Mouse (Mus musculus) 416B (cell line): ENCODE results near the gene Gpatch2l.

Experiments
- DNase-seq: peaks from one replicate; pipeline ENCODE4 v3.0.0; 2011; ENCODE audit warnings: low read depth

Gene Gpatch2l

DNA sequence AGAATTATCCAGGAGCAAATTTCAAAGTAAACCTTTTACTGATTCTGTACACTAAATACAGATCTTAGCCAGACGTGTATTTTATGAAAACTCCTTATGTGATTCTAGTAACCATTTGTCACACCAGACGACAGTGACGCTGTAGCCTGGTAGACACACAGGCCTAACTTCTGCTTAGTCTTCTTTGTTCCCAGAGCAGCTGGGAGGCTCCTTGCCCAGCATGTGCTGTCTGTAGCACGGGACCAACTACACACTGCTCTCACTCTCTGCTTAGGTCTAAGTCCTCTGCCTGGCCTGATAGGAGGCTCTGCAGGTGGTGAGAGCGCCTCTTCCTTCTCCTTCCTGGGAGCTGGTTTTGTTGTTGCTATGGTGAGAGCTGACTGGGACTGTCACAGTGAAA lies 35.2 kb downstream of the Gpatch2l start:
- no peak for DNase-seq

DNA sequence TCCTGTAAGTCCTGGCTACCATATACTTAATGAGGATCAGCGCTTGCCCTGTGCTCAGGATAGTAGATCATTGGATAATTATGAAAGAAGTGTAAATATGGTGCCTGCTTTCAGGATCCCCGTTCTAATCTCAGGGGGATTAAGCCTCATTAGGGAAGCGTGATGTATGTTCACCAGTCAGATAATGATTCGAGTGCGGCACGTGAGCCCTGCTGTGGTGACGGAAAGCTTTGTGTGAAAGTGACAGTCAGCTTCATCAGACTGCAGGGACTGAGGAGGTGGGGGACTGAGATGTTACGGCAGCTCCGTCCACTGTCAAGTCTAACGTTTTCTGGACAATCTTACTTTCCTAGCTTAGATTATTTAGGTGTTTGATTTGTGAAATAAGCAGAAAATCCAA lies 38.3 kb downstream of the Gpatch2l start:
- no peak for DNase-seq

DNA sequence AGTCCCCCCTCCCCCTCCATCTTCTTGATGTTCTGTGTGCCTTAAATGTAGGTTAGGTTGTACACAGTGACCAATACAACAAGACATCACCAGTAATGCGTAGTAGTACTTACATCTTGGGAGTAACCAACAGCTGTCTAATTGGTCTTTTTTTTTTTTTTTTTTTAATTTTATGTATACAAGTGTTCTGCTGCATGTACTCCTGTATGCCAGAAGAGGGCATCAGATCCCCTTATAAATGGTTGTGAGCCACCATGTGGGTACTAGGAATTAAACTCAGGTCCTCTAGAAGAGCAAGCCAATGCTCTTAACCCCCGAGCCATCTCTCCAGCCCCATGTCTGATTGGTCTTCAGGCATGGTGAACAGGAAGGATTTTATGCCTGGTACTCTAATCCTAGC lies 44.0 kb downstream of the Gpatch2l start:
- DNase-seq: peak; percentile 5

DNA sequence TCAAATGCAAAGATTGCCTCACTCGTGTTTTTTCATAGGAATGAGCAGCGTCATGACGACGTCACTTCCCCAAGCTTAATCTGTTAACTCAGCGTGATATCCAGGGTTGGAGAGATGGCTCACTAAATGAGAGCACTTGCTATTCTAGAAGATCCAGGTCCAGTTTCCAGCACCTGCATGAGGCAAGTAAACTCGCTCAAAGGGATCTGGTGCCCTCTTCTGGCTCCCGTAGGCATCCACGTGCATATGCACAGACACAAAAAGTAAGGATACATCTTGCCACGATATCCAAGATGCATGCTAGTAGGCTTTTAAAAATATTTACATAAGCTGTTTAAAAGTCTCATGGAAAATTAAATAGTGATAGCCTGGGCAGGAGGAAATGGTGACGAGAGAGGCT lies 55.8 kb downstream of the Gpatch2l start:
- peak; percentile 36 for DNase-seq

DNA sequence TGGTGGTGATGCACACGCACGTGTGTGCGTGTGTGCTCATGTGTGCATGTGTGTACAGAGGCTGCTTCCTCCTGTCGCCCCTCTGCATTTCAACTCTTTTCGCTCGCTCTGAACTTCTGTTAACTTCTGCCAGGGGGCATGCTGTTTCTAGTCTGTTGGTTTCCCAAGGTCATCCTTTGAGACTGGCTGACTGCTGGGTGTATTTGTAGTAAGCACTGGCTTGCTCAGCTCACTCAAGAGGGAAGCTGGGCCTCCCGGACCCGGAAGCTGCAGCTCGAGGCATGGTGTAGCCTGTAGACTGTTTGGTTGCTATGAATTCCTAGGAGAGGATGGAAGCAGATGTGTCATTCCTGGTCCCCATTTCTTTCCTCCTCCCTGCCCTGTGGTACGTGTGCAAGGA lies 61.3 kb downstream of the Gpatch2l start:
- DNase-seq: no peak

DNA sequence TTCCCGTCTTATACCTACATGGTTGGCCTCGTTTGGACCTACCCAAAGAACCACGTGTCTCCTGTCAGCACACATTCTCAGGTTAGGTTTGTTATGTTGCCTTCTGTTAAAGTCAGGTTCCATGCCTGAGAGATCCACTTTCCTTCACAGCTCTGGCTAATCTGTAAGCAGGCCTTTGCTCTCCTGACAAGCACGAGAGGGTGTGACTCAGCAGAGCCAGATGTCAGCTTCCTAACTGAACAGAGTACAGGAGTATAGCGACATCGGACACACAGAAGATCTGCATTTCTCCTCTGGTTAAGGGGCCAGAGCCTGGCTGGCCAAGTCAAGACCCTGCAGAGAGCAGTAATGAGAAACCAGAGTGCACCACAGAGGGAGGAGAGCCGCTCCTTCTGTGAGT lies 63.4 kb downstream of the Gpatch2l start:
- DNase-seq: no peak

DNA sequence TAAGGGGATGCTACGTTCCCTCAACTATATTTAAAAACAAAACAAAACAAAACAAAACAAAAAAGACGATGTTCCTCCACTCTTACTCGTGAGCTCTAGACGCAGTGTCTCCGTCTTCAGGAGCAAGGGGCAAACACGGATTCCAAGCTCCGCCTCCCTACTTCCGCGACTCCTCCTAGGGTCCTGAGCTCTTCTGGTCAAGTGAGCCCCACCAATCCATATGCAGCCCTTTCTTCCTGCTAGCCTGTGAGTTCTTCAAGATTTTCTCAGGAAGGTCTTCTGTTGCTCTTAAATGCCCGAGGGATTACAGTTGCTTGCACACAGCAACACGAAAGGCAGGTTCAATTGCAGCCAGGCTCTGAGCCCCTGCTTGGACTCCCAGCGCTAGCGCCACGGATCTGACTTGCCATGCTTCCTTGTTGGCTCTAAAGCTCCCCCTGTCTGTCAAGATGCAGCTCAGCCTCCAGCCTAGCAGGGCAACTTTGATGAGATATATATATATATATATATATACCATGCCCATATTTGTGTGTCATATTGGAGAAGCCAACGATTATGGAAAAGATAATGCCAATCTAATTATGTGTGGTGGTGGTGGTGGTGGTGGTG lies 64.1 kb downstream of the Gpatch2l start:
- peak; percentile 9 for DNase-seq

DNA sequence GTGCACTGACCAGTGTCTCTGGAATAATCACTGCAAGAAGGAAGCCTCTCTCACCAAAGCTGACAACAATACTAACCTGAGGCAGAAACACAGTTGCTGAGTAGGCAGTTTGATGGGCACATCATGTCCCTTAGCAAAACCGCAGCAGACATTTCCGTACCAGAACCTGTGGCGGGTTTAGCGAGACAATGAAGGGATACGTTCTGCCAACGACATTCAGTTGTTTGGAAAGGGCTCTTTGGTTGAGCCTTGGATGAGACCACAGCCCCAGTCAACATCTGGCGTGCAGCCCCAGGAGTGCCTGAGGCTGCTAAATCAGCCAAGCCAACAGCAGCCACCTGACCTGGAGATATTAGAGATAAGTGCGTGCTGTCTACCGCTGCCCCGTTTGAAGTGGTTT lies 67.8 kb downstream of the Gpatch2l start:
- no peak for DNase-seq

DNA sequence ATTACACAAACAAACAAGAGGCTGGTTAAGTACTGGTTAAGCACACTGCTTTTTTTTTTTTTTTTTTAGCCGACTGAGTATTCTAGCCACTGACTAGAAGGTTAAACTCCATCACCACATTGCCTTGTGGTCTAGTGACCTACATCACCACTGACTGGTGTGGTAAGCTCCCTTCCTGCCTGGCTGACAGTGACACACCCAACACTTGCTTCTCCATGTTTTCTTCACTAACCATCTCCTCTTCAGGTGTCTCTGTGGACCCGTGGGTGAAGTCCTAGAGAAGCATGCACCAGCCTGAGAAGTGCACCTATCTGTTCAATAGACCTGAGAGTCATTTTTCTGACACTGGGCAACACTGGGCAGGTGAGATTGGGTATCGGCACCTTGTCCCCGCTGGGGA lies 68.2 kb downstream of the Gpatch2l start:
- peak; percentile 45 for DNase-seq

DNA sequence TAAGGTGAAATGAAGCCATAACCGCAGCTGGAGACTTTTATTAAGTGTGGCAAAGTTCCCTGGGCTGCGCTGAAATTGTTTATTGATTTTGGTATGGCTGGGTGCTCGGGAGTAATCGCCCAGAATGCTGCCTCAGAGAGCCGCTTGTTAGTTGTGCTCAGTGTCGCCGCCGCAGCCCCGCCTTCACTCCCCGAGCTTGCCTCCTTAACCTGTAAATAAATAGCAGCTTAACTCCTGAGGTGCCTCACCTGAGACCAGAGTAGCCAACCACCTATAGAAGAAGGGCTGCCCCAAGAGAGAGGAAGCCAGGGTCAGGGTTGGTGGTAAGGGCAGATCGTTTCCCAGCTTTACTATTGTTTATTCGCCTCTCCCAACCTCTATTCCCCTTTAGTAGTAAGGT lies 79.0 kb downstream of the Gpatch2l start:
- DNase-seq: no peak

DNA sequence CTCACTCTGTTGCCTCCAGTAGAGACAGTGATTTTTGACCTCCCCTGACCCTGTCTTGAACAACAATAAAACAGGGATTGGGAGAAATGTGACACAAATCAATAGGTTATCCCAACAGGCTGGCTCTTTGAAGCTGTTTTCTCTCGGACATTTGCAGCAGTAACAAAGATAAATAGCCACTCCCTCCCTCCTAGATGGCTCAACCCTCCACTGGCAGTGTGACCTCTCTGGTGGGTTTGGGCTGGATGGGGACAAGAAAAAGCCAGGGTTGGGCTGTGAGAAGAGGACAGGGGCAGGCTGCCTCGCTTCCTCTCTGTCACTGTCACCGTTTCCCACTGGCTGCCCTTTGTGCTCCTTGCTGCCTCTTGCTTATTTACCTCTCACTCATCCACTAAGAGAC lies 82.6 kb downstream of the Gpatch2l start:
- DNase-seq: no peak

DNA sequence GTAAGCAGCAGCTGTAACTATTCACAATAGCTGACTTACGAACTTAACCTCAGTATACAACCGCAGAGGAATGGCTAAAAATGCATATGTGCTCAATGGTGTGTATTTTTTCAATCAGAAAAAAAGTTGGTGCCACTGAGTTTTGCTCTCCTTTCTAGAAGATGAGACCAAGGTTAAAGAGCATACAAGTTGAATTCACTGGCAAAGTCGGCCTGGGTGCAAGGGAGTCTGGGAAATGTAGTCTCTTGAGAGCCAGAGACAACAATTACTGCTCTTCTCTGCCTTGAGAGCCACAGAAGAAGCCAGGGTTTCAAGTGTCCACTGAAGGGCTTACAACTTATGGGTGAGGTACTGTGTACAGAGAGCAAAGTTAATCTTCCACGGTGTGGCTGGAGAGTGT lies 88.2 kb downstream of the Gpatch2l start:
- no peak for DNase-seq

DNA sequence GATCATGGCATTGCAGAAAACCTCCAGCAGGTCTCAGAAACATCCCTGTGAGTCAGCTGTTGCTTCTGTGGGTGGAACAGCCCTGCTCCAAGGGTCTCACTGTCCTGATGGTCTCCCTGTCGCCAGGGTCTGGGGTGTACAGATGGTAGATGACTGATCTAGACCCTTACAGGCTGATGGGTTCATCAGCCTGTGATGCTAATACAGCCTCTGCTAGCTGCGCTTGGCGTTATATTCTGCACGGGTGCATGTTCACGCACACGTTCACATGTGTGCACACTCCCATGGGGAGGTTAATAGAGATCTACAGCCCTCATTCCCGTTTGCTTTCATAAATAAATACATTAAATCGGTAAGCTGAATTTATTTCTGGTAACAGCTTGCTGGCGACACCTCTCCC lies 89.0 kb downstream of the Gpatch2l start:
- DNase-seq: no peak

DNA sequence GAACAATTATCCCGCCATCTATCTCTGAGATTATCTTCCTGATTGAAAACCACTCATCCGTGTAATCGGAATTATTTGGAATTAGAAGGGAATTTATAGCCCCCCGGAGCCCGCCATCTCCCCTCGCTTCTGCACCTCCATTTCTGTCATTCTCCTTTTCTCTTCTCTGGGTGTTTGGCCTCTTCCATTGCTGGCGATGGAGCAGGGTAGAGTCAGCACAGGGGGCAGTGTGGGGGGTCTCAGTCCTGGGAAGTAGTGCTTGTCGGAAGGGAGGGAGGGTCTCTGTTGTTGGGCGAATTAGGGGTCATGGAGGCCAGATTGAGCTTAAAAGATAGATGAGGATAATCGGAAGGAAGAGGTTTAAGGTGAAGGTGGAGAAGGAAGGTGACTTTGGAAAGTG lies 89.6 kb downstream of the Gpatch2l start:
- no peak for DNase-seq

DNA sequence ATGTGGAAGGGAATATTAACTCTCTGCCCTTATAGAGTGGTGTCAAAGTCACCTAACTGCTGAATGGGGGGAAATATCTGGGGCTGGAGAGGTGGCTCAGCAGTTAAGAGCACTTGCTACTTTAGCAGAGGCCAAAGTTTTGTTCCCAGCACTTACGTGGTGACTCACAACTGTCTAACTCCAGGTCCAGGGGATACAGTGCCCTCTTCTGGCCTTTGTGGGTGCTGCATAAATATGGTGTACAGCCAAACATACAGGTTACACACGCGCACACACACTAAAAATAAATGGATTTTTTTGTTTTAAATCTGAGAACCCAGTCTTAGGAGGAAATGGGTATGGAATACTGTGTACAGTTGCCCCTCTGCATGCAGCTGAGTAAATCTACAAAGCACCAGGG lies 94.6 kb downstream of the Gpatch2l start:
- peak; percentile 29 for DNase-seq

DNA sequence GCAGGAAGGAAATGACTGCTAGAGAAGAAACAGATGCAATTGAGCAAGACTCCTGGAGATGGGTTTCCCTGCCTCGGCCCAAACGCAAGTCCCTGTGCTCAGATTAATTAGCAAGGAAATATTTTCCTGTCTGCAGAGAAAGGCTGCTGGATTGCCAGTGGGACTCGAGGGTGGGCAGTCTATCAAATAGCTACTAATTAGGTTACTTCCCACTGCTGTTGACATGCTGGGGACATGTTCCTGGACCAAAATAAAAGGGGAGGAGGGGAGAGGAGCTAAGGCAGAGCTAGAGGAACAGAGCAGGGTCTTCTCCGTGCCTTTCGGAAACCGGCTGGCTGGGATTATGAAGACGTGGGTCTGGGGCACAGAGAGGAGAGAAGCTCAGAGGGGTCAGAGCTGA lies 95.2 kb downstream of the Gpatch2l start:
- DNase-seq: no peak
